9 mouse cellular contexts compared by ENCODE assay signal in the genomic region with DNA sequence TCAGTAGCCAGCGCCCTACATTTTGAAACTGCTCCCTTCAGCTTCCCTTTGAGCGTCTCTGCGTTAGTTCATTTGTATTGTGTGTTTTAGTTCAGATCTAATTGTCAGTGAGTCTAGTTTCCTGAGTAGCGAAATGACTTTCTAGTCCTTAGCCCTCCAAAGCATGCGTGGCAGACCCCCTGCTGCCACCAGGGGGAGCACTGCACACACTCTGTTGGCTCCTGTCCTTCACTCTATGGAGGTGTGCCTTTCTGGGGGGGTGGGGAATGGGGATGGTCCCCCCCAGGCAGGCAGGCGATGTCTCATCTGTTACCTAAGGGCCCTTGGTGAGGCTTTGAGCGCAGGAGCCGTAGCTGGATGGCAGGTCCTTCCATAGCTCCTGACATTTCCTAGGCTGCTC. TPM values are rescaled to one million over a fixed set of nuclear protein-coding genes. Genes with fewer than 3 reads are reported as not detected.
DNase-seq lines count a peak whose midpoint lies in the region; ATAC-seq and TF ChIP-seq lines count a peak whose summit lies in the region.
"Had no signal": no experiment of that assay in that cellular context is flagged by ENCODE, and none has a peak within 500 bp of the region (broad histone marks: within the 10 kb centered on the region; RNA-seq: fewer than 3 reads in every experiment).

No protein-coding gene starts in this region.

- intact Hi-C loops in left cerebral cortex, postnatal 36 days (cut with DNase I) = loop anchor here (2.0 kb wide), 1 partner anchor 64 kb away; no protein-coding TSS in a partner anchor

- no peak for TF ChIP-seq POLR2A in bone marrow macrophage, adult 2 months (IDR thresholded peaks at IDR 0.05; ENCODE audit: borderline replicate concordance, low read depth, low read length)

- TF ChIP-seq CTCF in G1E (IDR thresholded peaks at IDR 0.05; ENCODE audit: low read depth, low read length) = peak; percentile 89
- TF ChIP-seq CTCF in bone marrow macrophage, adult 2 months (IDR thresholded peaks at IDR 0.05; ENCODE audit: low read depth, low read length) = peak; percentile 96

- no peaks in the 10 kb centered on the region for H3K4me1 ChIP-seq in kidney, embryonic 16.5 days (ENCODE audit: insufficient read depth, low read length)
- H3K4me1 ChIP-seq in G1E (ENCODE audit: insufficient read depth, low read depth, low read length) = no peaks in the 10 kb centered on the region
- H3K4me1 ChIP-seq in bone marrow macrophage, adult 2 months (ENCODE audit: control insufficient read depth, insufficient read depth, low read length) = no peaks in the 10 kb centered on the region
- no peaks in the 10 kb centered on the region for H3K4me1 ChIP-seq in forebrain, embryonic 10.5 days

- peak; percentile 62 for DNase-seq in kidney, adult 9 months
- DNase-seq in G1E (ENCODE audit: low spot score) = peak; percentile 32
- DNase-seq in left cerebral cortex, postnatal 36 days (ENCODE audit: low spot score in 2 of 2) = peak; percentile 57 to 65
- DNase-seq in right cerebral cortex, adult 18-20 months = peak; percentile 72
- DNase-seq in forebrain, embryonic 10.5 days (ENCODE audit: extremely low spot score, low spot score) = no peak

- H3K4me2 ChIP-seq in kidney, embryonic 16.5 days (replicated peaks; ENCODE audit: low read depth, low read length) = no peak overlapping the region

- no peaks in the 10 kb centered on the region for H3K27me3 ChIP-seq in kidney, embryonic 16.5 days (ENCODE audit: insufficient read depth, low read length)
- no peaks in the 10 kb centered on the region for H3K27me3 ChIP-seq in G1E (ENCODE audit: insufficient read depth, low read length)
- H3K27me3 ChIP-seq in forebrain, embryonic 10.5 days (ENCODE audit: poor library complexity, severe bottlenecking) = no peaks in the 10 kb centered on the region

- H3K9me3 ChIP-seq in kidney, embryonic 16.5 days (ENCODE audit: low read length) = no peaks in the 10 kb centered on the region
- H3K9me3 ChIP-seq in G1E (replicated peaks) = no peaks in the 10 kb centered on the region
- H3K9me3 ChIP-seq in forebrain, embryonic 10.5 days = no peaks in the 10 kb centered on the region

- WGBS in kidney, embryonic 16.5 days = 81% methylated on average over 8 of the region's 8 CpGs
- WGBS in forebrain, embryonic 10.5 days = 79% methylated on average over 8 of the region's 8 CpGs

- peaks cover 73% of the 10 kb centered on the region for H3K36me3 ChIP-seq in kidney, embryonic 16.5 days (ENCODE audit: insufficient read depth, low read length)
- peaks cover 99% of the 10 kb centered on the region for H3K36me3 ChIP-seq in G1E (replicated peaks)
- H3K36me3 ChIP-seq in forebrain, embryonic 10.5 days (replicated peaks) = peaks cover 100% of the 10 kb centered on the region

- H3K4me3 ChIP-seq in kidney, embryonic 16.5 days (ENCODE audit: low read length) = no peak overlapping the region
- H3K4me3 ChIP-seq in G1E (ENCODE audit: low read depth, low read length) = no peak overlapping the region
- H3K4me3 ChIP-seq in bone marrow macrophage, adult 2 months (ENCODE audit: insufficient read depth, low read length) = no peak overlapping the region
- no peak overlapping the region for H3K4me3 ChIP-seq in forebrain, embryonic 10.5 days
- H3K4me3 ChIP-seq: myocyte had no signal

- no peak for ATAC-seq in kidney, embryonic 16.5 days (ENCODE audit: low FRiP score, low TSS enrichment)
- no peak for ATAC-seq in G1E (ENCODE audit: extremely low read depth, insufficient number of reproducible peaks, low FRiP score, poor library complexity, severe bottlenecking)
- ATAC-seq in erythroid progenitor cell, adult 5-6 weeks (replicated peaks; ENCODE audit: low FRiP score, poor library complexity, severe bottlenecking) = peak; percentile 41; the same call in 1 of the 2 replicates

- no peak overlapping the region for H3K27ac ChIP-seq in kidney, embryonic 16.5 days (ENCODE audit: low read length)
- no peak overlapping the region for H3K27ac ChIP-seq in bone marrow macrophage, adult 2 months (ENCODE audit: insufficient read depth, low read depth, low read length)
- no peak overlapping the region for H3K27ac ChIP-seq in forebrain, embryonic 10.5 days

- no peak overlapping the region for H3K9ac ChIP-seq in kidney, embryonic 16.5 days (replicated peaks; ENCODE audit: low read length)

RNA-seq across cellular contexts. Expression of gene Tesc, which starts 22.9 kb away (rescaled TPM):
- 20.9 and 23.9 TPM in 2 replicates for polyA plus RNA-seq in kidney, embryonic 16.5 days (2015; fragmentation: Nextera tagmentation; extraction: Ambion mirVana)
- not detected in 2 replicates for total RNA-seq in G1E (2014; fragmentation: Nextera tagmentation)
- not detected in 2 replicates for total RNA-seq in G1E (2017)
- polyA plus RNA-seq in G1E (2012) = 0.20 TPM in 1 of 2 replicates, not detected in the other
- not detected in 2 replicates for polyA plus RNA-seq in bone marrow macrophage, adult 2 months (2012; ENCODE audit: insufficient read depth, insufficient read length, missing spikeins)
- not detected in 2 replicates for total RNA-seq in erythroid progenitor cell, adult 5-6 weeks (2015; ENCODE audit: low replicate concordance)
- total RNA-seq in erythroid progenitor cell, adult 5-6 weeks (2017; ENCODE audit: low replicate concordance) = 0.64 TPM in 1 of 2 replicates, not detected in the other
- 10 to 100 TPM; 83.4 to 97.3 TPM for total RNA-seq in left cerebral cortex, postnatal 36 days (2021)
- polyA plus RNA-seq in forebrain, embryonic 10.5 days (2016; fragmentation: Nextera tagmentation; extraction: Ambion mirVana) = 0.52 and 0.92 TPM in 2 replicates

RNA-seq across cellular contexts. Expression of gene Fbxo21, which starts 28.1 kb away (rescaled TPM):
- 85.6 and 87.5 TPM in 2 replicates for polyA plus RNA-seq in kidney, embryonic 16.5 days (2015; fragmentation: Nextera tagmentation; extraction: Ambion mirVana)
- total RNA-seq in G1E (2014; fragmentation: Nextera tagmentation) (7.5 and 9.4 TPM in 2 replicates), G1E (2017) (10.5 and 11.4 TPM in 2 replicates)
- 6.8 and 7.5 TPM in 2 replicates for polyA plus RNA-seq in G1E (2012)
- 17.2 and 17.4 TPM in 2 replicates for polyA plus RNA-seq in bone marrow macrophage, adult 2 months (2012; ENCODE audit: insufficient read depth, insufficient read length, missing spikeins)
- 6.3 TPM in 1 of 2 replicates, not detected in the other for total RNA-seq in erythroid progenitor cell, adult 5-6 weeks (2015; ENCODE audit: low replicate concordance)
- 1.0 and 21.4 TPM in 2 replicates for total RNA-seq in erythroid progenitor cell, adult 5-6 weeks (2017; ENCODE audit: low replicate concordance)
- total RNA-seq in left cerebral cortex, postnatal 36 days (2021) = 100 to 1,000 TPM; 110 to 111 TPM
- polyA plus RNA-seq in forebrain, embryonic 10.5 days (2016; fragmentation: Nextera tagmentation; extraction: Ambion mirVana) = 105 and 107 TPM in 2 replicates

Comparison
In these comparisons a context has a peak if more than half of its experiments do, and no peak if none do; other contexts are left out.
1. RNA of gene Tesc, which starts 22.9 kb away (polyA plus RNA-seq): 20.9 to 23.9 TPM in kidney, embryonic 16.5 days; not detected in bone marrow macrophage, adult 2 months, 0.52 to 0.92 TPM in forebrain, embryonic 10.5 days and 0.20 TPM in G1E; every median in the first group is over 10 times any median in the second.